8 mouse cellular contexts compared by ENCODE assay signal in the genomic region with DNA sequence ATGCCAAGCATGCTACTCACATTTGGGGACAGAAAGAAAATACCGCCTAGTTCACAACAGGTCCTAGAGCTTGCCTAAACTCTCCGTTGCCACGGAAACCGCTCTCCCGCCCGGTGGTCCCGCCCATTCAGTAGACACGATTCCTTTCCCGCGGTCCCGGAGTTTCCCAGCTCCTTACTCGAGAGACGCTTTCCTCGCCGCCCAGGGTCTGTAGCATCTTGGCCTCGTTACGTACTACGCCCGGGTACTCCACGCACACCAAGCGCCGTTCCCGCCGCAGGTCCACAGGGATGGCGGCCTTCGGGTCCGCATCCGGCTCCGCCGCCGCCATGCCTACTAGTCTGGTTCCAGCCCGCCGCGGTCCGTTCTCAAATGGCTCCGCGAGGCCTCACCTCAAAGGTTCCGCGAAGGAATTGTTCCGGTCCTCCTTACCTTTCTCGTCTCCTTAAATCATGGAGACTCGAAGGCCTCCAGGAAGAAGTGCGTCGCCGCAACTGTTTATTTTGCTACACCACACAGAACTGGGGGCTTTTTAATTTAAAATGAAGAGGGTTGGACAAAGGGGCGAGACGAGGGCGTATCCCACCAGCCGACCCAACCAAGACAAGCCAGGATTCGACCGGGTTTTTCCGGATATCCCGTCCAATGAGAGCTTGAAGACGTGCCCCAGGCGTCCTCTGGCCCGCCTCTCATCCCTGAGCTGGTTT. TPM values are rescaled to one million over a fixed set of nuclear protein-coding genes. Genes with fewer than 3 reads are reported as not detected.
DNase-seq lines count a peak whose midpoint lies in the region; ATAC-seq and TF ChIP-seq lines count a peak whose summit lies in the region.

No protein-coding gene starts in this region.

- no peaks in the 10 kb centered on the region for H3K27me3 ChIP-seq in hindbrain, postnatal 0 days (ENCODE audit: insufficient read depth, low read length)

- peak; percentile 87 for ATAC-seq in common myeloid progenitor, adult 5-6 weeks (replicated peaks; ENCODE audit: low read depth, poor library complexity, severe bottlenecking)
- ATAC-seq in hindbrain, postnatal 0 days: peak; percentile 93
- peak; percentile 90 for ATAC-seq in megakaryocyte, adult 5-6 weeks (ENCODE audit: poor library complexity, severe bottlenecking)

- WGBS in hindbrain, postnatal 0 days: under 1% methylated on average over 56 of the region's 56 CpGs

- peaks cover 10% of the 10 kb centered on the region; the same call in 1 of the 2 replicates for H3K4me1 ChIP-seq in hindbrain, postnatal 0 days (ENCODE audit: insufficient read depth, low read length)

- intact Hi-C loops in gastrocnemius, adult 2 months (cut with DNase I): loop anchor here (2.0 kb wide), 1 partner anchor 34 kb away; no protein-coding TSS in a partner anchor
- intact Hi-C loops in left cerebral cortex, adult 2 months (cut with DNase I): loop anchor here (10.0 kb wide), 1 partner anchor 472 kb away; the partner anchor contains the start of gene Cfap77

- peak overlapping the region; percentile 57 for H3K4me2 ChIP-seq in hindbrain, postnatal 0 days (ENCODE audit: low read depth, low read length)

- peak overlapping the region; percentile 76 for H3K4me3 ChIP-seq in gastrocnemius, adult 2 months
- H3K4me3 ChIP-seq in hindbrain, postnatal 0 days (ENCODE audit: low read length): peak overlapping the region; percentile 65
- H3K4me3 ChIP-seq in left cerebral cortex, adult 2 months: peak overlapping the region; percentile 69

- peaks cover 2% of the 10 kb centered on the region; the same call in 1 of the 2 replicates for H3K36me3 ChIP-seq in hindbrain, postnatal 0 days (ENCODE audit: insufficient read depth, low read length)

- no peaks in the 10 kb centered on the region for H3K9me3 ChIP-seq in hindbrain, postnatal 0 days (ENCODE audit: low read length)

- H3K27ac ChIP-seq in gastrocnemius, adult 2 months: peak overlapping the region; percentile 95
- H3K27ac ChIP-seq in hindbrain, postnatal 0 days: peak overlapping the region; percentile 97
- H3K27ac ChIP-seq in left cerebral cortex, adult 2 months: peak overlapping the region; percentile 81

- TF ChIP-seq CTCF in gastrocnemius, adult 2 months (IDR thresholded peaks at IDR 0.05): no peak
- no peak for TF ChIP-seq CTCF in hindbrain, postnatal 0 days (IDR thresholded peaks at IDR 0.05; ENCODE audit: low read depth)
- TF ChIP-seq CTCF in left cerebral cortex, adult 2 months (IDR thresholded peaks at IDR 0.05): no peak

- peak; percentile 96 for DNase-seq in ZHBTc4 (ENCODE audit: low read depth, low spot score)
- DNase-seq in gastrocnemius, adult 2 months: peak; percentile 90
- peak; percentile 96 for DNase-seq in hindbrain, postnatal 0 days (ENCODE audit: low spot score)
- peak; percentile 85 to 91 for DNase-seq in left cerebral cortex, adult 2 months (ENCODE audit: extremely low spot score in 1 of 2, low spot score in 2 of 2)
- DNase-seq in right cerebral cortex, adult 2 months (ENCODE audit: low spot score in 2 of 2): peak; percentile 91 to 92
- peak; percentile 87 for DNase-seq in urinary bladder, postnatal 14 days (ENCODE audit: low spot score)

- H3K9ac ChIP-seq in hindbrain, postnatal 0 days (replicated peaks; ENCODE audit: low read length): peak overlapping the region; percentile 73

RNA-seq across cellular contexts. Expression of gene Gtf3c5, which starts 0.8 kb away (rescaled TPM):
- 9.7 and 19.0 TPM in 2 replicates for total RNA-seq in common myeloid progenitor, adult 5-6 weeks (2017)
- total RNA-seq in gastrocnemius, adult 2 months (2021): 1 to 10 TPM; 7.2 to 8.0 TPM
- 23.1 and 28.4 TPM in 2 replicates for total RNA-seq in hindbrain, postnatal 0 days (2014; rRNA removed)
- 27.4 and 29.5 TPM in 2 replicates for polyA plus RNA-seq in hindbrain, postnatal 0 days (2015; fragmentation: Nextera tagmentation; extraction: Ambion mirVana)
- total RNA-seq in left cerebral cortex, adult 2 months (2021): 10 to 100 TPM; 18.3 TPM
- 12.2 and 15.2 TPM in 2 replicates for total RNA-seq in megakaryocyte, adult 5-6 weeks (2015)
- 10.3 and 13.7 TPM in 2 replicates for total RNA-seq in megakaryocyte, adult 5-6 weeks (2017)

RNA-seq across cellular contexts. Expression of gene Cel, which starts 19.6 kb away (rescaled TPM):
- not detected in 2 replicates for total RNA-seq in common myeloid progenitor, adult 5-6 weeks (2017)
- not detected for total RNA-seq in gastrocnemius, adult 2 months (2021)
- total RNA-seq in hindbrain, postnatal 0 days (2014; rRNA removed): not detected in 2 replicates
- polyA plus RNA-seq in hindbrain, postnatal 0 days (2015; fragmentation: Nextera tagmentation; extraction: Ambion mirVana): not detected in 2 replicates
- total RNA-seq in left cerebral cortex, adult 2 months (2021): not detected
- not detected in 2 replicates for total RNA-seq in megakaryocyte, adult 5-6 weeks (2015)
- total RNA-seq in megakaryocyte, adult 5-6 weeks (2017): not detected in 2 replicates

RNA-seq across cellular contexts. Expression of gene Gfi1b, which starts 39.0 kb away (rescaled TPM):
- total RNA-seq in common myeloid progenitor, adult 5-6 weeks (2017): 29.5 and 30.7 TPM in 2 replicates
- total RNA-seq in gastrocnemius, adult 2 months (2021): not detected
- total RNA-seq in hindbrain, postnatal 0 days (2014; rRNA removed): not detected in 2 replicates
- not detected in 2 replicates for polyA plus RNA-seq in hindbrain, postnatal 0 days (2015; fragmentation: Nextera tagmentation; extraction: Ambion mirVana)
- not detected for total RNA-seq in left cerebral cortex, adult 2 months (2021)
- 2.9 and 7.4 TPM in 2 replicates for total RNA-seq in megakaryocyte, adult 5-6 weeks (2015)
- 6.1 and 7.8 TPM in 2 replicates for total RNA-seq in megakaryocyte, adult 5-6 weeks (2017)

RNA-seq across cellular contexts. Expression of gene Tsc1, which starts 58.2 kb away (rescaled TPM):
- total RNA-seq in common myeloid progenitor, adult 5-6 weeks (2017): 14.5 and 18.7 TPM in 2 replicates
- 10 to 100 TPM; 42.5 to 45.9 TPM for total RNA-seq in gastrocnemius, adult 2 months (2021)
- 33.9 and 42.3 TPM in 2 replicates for total RNA-seq in hindbrain, postnatal 0 days (2014; rRNA removed)
- polyA plus RNA-seq in hindbrain, postnatal 0 days (2015; fragmentation: Nextera tagmentation; extraction: Ambion mirVana): 20.0 and 22.7 TPM in 2 replicates
- total RNA-seq in left cerebral cortex, adult 2 months (2021): 10 to 100 TPM; 53.8 to 57.2 TPM
- total RNA-seq in megakaryocyte, adult 5-6 weeks (2015): 8.9 and 10.9 TPM in 2 replicates
- total RNA-seq in megakaryocyte, adult 5-6 weeks (2017): 11.7 and 12.9 TPM in 2 replicates

Comparison
In these comparisons a context has a peak if more than half of its experiments do, and no peak if none do; other contexts are left out.
1. Peak in every context shown above with its lines: DNase-seq, ATAC-seq, H3K4me3 ChIP-seq and H3K27ac ChIP-seq.